Mouse (Mus musculus) olfactory bulb, adult 2 months (tissue): ENCODE data around the gene Zfp768.

Experiments used
- CTCF ChIP-seq: fragments of 200-500 bp; IDR thresholded peaks from 2 replicates; pipeline ENCODE4 v1.5.1; 2012; ENCODE audit warnings: low read depth, mild to moderate bottlenecking, low read length, moderate library complexity; ENCODE audit not compliant: insufficient read depth
- POLR2A ChIP-seq: fragments of 200-500 bp; IDR thresholded peaks from 2 replicates; pipeline ENCODE4 v1.6.1; 2012; ENCODE audit warnings: mild to moderate bottlenecking, low read depth, low read length, moderate library complexity; ENCODE audit not compliant: insufficient read depth

DNA sequence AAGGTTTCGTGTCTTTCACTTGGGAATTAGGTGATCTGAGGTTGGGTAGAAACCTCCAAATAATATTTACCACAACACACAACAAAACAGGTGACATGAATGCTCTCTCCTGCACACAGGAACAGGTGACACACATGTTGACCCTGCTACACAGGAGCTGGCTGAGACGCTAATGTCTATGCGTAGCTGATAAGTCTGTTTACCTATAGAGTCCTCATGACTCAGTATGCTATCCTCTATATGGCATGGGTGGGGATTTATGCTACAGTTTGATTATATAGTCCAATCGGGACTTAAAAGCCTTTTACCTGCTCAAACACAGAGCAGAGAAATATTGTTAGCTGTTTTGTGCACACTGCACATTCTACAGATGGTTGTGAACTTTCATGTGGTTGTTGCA, 14.9 kb upstream of the Zfp768 start:
- TF ChIP-seq CTCF (no peak), POLR2A (no peak)
